Mouse (Mus musculus) ES-CJ7 (cell line): ENCODE results near the gene Themis.

Experiments used
- DNase-seq: peaks from one replicate; pipeline ENCODE4 v3.0.0; 2011; ENCODE audit warnings: low read depth, low spot score

Themis gene

DNA sequence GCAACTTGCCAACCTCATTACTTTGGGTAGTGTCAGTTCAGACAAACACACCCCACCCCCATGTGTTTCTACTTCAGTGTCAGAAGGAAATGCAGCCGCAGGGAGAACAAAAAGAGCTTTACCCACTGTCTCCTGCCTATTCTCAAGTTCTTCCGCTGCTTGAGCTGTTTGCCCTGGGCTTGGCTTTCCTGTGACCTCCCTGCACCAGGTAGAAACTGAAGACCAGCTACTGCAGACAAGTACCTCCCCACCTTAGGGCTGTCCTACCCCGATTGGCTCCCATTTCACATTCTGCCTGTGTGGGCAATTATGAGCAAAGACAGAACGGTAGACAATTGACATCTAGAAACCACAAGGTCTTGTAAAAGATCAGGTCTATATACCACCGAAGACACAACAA, at the start of gene Themis:
Gene Themis, plus strand, starts transcription at position 100 of the 400 bp plus-strand sequence.
- DNase-seq, result peak; percentile 26

DNA sequence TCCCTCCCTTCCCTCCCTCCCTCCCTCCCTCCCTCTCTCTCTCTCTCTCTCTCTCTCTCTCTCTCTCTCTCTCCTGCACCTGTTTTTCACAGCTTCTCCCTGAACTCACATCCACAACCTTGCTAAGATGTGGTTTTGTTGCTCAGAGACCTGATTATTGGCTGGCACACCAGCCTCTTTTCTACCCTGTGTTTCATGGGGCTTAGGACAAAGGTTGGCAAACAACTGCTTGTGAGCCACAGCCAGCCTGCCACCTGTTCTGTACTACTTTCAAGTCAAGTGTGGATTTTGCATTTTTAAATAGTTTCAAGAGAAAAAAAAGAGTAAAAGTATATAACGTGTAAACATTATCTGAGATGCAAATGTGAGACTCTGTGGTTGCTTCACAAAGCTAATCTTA, 48.7 kb upstream of the Themis start:
- DNase-seq, result no peak

DNA sequence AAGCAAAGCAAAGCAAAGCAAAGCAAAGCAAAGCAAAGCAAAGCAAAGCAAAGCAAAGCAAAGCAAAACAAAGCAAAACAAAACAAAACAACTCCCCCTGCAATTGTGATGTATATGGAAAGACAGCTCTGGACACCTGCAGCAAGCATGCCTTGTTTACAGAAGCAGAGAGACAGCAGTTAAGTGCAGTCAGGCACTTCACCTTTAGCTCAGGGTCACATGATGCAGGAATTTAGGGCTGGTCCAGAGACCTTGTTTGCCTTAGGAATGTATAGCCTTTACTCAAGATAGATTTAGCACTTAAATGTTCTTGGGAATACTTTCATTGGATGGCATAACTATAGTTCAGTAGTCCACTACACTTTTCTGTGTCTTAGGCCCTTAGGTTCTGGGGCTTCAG, 32.1 kb upstream of the Themis start:
- DNase-seq, result peak; percentile 83

GRCm38 (mm10) chr10:28641887-28642286, 26.3 kb upstream of the Themis start:
- no peak for DNase-seq

DNA sequence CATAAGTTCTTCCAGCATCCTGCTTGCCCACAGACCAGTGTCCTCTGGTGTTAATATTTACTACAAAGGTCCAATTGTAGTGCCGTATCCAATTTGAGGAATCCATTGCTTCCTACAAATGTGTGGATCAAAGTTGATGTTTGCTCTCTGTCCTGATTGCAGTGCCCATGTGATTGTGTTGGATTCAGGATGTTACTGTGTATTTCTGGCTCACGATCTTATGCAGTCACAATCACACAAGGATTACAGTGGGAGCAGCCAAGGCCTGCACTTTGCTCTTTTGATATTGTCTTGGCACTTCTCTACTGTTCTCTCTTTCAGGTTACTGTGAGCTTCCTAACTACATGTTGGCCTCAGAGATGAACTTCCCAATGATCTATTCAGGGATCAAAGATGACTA, 20.3 kb upstream of the Themis start:
- no peak for DNase-seq

- DNase-seq, result no peak
These were observed 18.9 kb upstream of the Themis start for GRCm38 (mm10) chr10:28649109-28649899.

DNA sequence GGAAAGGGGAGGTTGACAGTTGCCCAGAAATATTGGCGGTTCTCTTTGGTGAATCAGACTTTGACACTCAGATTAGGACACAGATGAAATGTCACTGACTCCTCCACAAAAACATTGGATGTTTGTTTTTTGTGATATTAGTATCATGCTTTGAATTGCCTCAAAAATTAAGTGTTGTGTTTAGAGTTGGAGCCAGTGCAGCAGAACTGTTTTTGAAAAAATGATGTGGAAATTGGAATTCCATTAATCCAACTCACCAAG, 18.3 kb upstream of the Themis start:
- no peak for DNase-seq

GRCm38 (mm10) chr10:28651910-28652309, 16.2 kb upstream of the Themis start:
- DNase-seq, result no peak

DNA sequence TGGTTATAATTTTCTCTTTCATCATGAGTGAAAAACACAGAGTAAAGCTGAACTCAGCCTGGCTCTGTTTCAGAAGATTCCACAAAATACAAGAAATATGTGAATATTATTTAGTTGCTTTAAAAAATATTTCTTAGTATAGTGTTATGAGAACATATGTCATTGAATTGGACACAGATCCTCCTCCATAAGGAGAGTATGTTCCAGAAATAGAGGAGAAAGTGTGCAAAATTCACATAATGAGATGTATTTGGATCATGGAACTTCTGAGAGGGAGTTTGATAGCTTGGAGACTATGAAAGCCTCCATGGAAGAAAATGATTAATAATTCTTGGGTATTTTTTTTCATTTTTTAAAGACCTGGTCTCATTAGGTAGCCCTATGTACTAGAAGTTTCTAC, 13.4 kb upstream of the Themis start:
- DNase-seq, result no peak

- no peak for DNase-seq
These were observed 3.0 kb upstream of the Themis start for GRCm38 (mm10) chr10:28665141-28665540.

DNA sequence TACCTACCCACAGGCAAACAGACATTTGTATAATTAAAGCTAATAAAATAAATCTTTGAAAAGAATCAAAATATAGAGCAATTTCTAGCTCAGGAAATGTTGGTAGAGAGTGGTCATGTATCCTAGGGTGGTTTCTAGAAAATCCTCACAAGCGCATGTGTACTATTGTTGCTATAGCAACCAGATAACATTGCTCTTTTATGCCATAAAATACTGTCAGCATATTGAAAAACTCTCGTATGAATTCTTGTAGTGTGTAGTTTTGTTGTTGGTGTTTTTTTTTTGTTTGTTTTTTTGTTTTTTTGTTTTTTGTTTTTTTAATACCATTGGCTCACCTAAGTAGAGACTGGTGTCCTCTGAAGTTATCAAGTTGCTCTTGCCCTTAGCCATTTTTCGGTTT, 5.8 kb downstream of the Themis start:
- no peak for DNase-seq

DNA sequence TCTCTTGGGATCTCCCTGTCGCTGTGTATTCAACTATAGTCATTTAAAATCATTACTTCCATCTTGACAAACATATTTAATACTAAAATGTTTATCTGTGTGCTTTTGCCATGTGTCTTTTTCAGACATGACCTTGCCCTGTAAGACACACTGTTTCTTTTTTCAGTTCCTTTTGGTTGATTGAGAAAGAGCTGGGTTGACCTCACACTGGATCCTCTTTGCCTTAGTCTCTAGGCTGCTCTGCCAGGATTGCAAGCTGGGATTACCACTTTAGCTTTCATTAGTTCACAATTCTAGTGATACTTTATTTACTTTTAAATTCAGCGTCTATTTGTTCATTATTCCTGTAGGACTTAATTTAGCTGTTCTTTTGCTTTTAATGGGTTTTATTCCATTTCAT, 7.2 kb downstream of the Themis start:
- DNase-seq, result no peak

DNA sequence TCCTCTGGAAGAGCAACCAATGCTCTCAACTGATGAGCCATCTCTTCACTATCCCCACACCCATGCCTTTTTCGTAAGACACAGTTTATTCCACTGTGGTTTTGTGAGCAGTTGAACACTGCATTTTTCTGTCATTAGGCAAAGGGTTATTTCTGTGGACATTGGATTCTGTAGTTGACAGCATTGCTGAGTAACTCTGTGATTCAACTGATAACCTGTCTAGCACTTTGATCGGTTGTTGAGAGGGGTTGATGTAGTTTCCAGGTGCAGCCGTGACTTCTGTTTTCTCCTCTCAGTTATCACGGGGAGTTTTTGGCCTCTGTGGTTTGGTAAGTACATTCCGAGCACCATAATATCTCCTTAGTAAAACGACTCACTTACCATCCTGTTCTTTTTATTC, 26.8 kb downstream of the Themis start:
- DNase-seq, result no peak

GRCm38 (mm10) chr10:28696032-28696431, 27.9 kb downstream of the Themis start:
- DNase-seq, result no peak

- no peak for DNase-seq
These were observed 30.0 kb downstream of the Themis start for GRCm38 (mm10) chr10:28698175-28698574.

DNA sequence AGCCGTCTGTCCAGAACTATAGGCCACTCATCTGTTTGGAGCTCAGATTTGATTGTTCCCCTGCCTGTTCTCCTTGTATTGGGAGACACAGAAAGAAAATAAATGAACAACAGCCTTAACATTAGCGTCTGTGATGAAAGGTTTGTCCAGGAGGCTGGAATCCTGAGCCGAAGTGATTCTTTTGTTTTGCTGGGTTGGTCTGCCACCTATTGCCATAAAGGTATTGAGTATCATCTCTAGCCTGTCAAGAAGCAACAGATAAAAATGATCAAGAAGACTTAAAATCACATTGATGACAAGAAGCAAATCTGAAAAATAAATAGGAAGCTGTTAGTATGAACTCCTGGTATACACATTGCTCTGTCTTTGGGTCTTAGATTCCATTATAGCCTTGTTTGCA, 53.7 kb downstream of the Themis start:
- no peak for DNase-seq

GRCm38 (mm10) chr10:28723266-28723665, 55.1 kb downstream of the Themis start:
- DNase-seq, result no peak

DNA sequence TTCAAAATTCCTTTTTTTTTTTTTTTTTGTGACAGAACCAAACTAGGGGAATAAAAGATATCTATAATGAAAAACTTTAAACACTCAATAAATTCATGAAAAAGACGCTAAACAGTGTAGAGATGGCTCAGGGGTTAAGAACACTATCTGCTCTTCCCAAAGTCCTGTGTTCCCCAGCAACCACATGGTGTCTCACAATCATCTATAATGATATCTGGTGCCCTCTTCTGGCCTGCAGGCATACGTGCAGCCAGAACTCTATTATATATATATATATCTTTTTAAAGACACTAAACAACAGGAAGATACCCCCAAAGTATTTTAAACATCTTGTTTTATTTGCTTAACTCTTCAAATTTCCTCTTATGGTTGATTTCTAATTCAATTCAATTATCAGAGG, 62.0 kb downstream of the Themis start:
- peak; percentile 59 for DNase-seq

- DNase-seq, result no peak
These were observed 69.8 kb downstream of the Themis start for GRCm38 (mm10) chr10:28737953-28738352.

GRCm38 (mm10) chr10:28746426-28746825, 78.3 kb downstream of the Themis start:
- no peak for DNase-seq

DNA sequence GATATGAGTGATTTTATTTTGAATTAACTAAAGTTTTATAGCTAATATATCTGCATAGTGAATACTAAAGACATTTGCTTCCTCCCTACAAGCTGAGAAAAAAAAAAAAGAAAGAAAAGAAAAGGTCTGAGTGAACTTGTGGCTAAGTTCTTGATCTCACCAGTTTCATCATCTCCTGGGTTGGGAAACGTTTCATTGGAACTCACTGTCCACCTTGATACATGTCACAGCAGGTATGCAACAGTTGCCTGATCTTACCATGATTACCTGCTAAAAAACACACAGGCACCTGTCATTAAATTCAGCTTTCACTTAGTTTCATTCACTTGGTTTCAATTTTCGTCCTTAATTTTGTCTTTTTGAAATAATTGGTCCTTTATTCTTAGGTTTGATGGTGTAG, 85.2 kb downstream of the Themis start:
- no peak for DNase-seq

DNA sequence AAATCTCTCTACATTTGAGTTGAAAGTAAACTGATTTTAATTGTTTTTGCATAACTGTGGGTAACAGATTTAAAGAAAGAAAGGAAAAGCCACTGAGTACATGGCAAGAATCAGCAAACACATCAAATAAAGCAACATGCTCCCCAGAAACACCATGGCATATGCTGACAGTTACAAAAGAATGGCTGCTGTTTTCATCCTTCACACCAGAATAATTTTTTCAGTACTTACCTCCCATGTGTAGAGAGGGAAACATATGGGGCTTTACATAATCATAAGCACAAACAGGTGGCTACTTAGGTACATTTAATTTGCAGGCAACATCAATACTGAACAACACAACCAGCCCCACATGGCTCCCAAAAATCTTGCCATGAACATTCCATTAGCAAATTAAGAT, 86.8 kb downstream of the Themis start:
- DNase-seq, result no peak

- DNase-seq, result no peak
These were observed 108.7 kb downstream of the Themis start for GRCm38 (mm10) chr10:28776777-28777402.

GRCm38 (mm10) chr10:28799469-28799868, 131.3 kb downstream of the Themis start:
- DNase-seq, result no peak
